Mouse (Mus musculus): ENCODE results near the gene Dtx3. TPM values are rescaled to one million over a fixed set of nuclear protein-coding genes. Genes with fewer than 3 reads are reported as not detected.
"Not testable (repeated sequence)": the region's sequence is repeated elsewhere in the genome, so short reads cannot be mapped to it uniquely, and the experiment has no call there.

The Dtx3 gene
- polyA plus RNA-seq, 1 experiment from 2014 or later = 130 TPM

DNA sequence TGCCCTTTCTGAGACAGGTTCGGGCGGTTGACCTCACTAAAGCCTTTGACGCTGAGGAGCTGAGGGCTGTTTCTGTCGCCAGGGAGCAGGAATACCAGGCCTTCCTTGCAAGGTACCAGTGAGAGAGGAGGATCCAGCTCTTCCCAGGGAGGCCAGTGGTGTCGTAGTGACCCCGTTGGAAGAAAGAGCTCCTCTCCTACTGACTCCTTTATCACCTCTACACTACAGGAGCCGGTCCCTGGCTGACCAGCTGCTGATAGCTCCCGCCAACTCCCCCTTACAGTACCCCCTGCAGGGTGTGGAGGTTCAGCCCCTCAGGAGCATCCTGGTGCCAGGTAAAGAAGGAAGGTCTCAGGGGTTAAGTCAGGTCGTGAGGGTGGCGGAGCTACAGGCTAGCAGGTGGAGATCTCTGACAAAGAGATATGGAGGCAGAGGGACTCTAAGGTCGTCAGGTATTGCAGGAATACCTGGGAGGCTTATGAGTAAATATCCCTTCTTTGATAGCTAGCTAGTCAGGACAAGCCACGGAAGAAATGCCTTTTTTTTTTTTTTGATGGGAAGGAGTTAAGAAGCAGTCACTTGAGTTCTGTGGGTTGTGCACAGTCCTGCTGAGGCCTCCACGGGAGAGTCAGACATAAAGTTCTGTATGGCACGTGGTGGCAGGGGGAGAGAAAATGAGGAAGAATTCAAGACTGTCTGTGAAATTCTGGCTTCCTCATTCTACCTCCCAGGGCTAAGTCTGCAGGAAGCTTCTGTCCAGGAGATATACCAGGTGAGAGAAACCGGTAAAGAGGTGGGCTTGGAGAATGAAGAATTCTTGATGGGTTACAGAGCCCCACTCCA, 28.5 kb downstream of the Dtx3 start:
- Histone ChIP-seq H3K36me3 (ENCODE audit: control insufficient read depth, insufficient read depth, low read length) (no peaks in the 10 kb centered on the region), H3K27ac (ENCODE audit: low read depth, low read length) (no peak overlapping the region), H3K4me2 (peak overlapping the region; percentile 95), H3K4me1 (ENCODE audit: control insufficient read depth, insufficient read depth, low read length) (peaks cover 9% of the 10 kb centered on the region), H3K27me3 (ENCODE audit: control insufficient read depth, insufficient read depth, low read length) (peaks cover 60% of the 10 kb centered on the region), H3K4me3 (ENCODE audit: low read depth, low read length) (no peak overlapping the region; the same call in 1 of the 2 replicates), H3K9me3 (ENCODE audit: control insufficient read depth, low read length) (no peaks in the 10 kb centered on the region), H3K9ac (ENCODE audit: low read length) (no peak overlapping the region)
- WGBS = 21% methylated on average over 15 of the region's 15 CpGs
- no peak for ATAC-seq (ENCODE audit: low FRiP score)
- DNase-seq (ENCODE audit: low spot score, missing footprints) = no peak

DNA sequence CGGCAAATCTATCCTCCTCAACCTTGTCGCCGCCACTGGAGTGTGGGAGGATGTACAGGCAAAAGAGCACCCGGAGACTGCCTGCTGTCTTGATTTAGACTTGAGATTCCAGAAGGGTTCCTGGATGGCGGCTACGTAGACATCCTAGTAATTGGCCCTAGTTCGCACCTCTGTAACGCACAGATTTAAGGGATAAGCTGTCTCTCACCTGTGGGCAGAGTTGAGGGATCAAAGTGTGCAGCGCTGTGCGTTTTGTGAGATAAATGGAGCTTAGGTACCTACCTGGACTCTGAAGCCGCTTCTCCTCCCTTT, 29.2 kb downstream of the Dtx3 start:
- Histone ChIP-seq H3K4me2 (peak overlapping the region; percentile 95), H3K4me1 (ENCODE audit: control insufficient read depth, insufficient read depth, low read length) (peaks cover 9% of the 10 kb centered on the region), H3K27me3 (ENCODE audit: control insufficient read depth, insufficient read depth, low read length) (peaks cover 55% of the 10 kb centered on the region), H3K9me3 (ENCODE audit: control insufficient read depth, low read length) (no peaks in the 10 kb centered on the region), H3K36me3 (ENCODE audit: control insufficient read depth, insufficient read depth, low read length) (no peaks in the 10 kb centered on the region), H3K9ac (ENCODE audit: low read length) (peak overlapping the region; percentile 79), H3K4me3 (ENCODE audit: low read depth, low read length) (peak overlapping the region; percentile 56), H3K27ac (ENCODE audit: low read depth, low read length) (no peak overlapping the region)
- WGBS = 3% methylated on average over 11 of the region's 11 CpGs
- ATAC-seq (ENCODE audit: low FRiP score) = no peak
- peak; percentile 94 for DNase-seq (ENCODE audit: low spot score, missing footprints)

GRCm38 (mm10) chr10:127165654-127166403, 29.7 kb downstream of the Dtx3 start:
- Histone ChIP-seq H3K9me3 (ENCODE audit: control insufficient read depth, low read length) (no peaks in the 10 kb centered on the region), H3K4me2 (peak overlapping the region; percentile 95), H3K4me3 (ENCODE audit: low read depth, low read length) (peak overlapping the region; percentile 56), H3K27me3 (ENCODE audit: control insufficient read depth, insufficient read depth, low read length) (peaks cover 50% of the 10 kb centered on the region), H3K36me3 (ENCODE audit: control insufficient read depth, insufficient read depth, low read length) (no peaks in the 10 kb centered on the region), H3K9ac (ENCODE audit: low read length) (peak overlapping the region; percentile 79), H3K4me1 (ENCODE audit: control insufficient read depth, insufficient read depth, low read length) (peaks cover 9% of the 10 kb centered on the region), H3K27ac (ENCODE audit: low read depth, low read length) (no peak overlapping the region)
- ATAC-seq (ENCODE audit: low FRiP score) (peak; percentile 29; the same call in 1 of the 2 replicates), DNase-seq (ENCODE audit: low spot score, missing footprints) (peak; percentile 97)
- WGBS = under 1% methylated on average over 56 of the region's 56 CpGs

- H3K27me3 ChIP-seq (ENCODE audit: control insufficient read depth, insufficient read depth, low read length) = peaks cover 45% of the 10 kb centered on the region
- peak overlapping the region; percentile 56 for H3K4me3 ChIP-seq (ENCODE audit: low read depth, low read length)
- peaks cover 6% of the 10 kb centered on the region; the same call in 1 of the 2 replicates for H3K4me1 ChIP-seq (ENCODE audit: control insufficient read depth, insufficient read depth, low read length)
Observed at GRCm38 (mm10) chr10:127165354-127165653, 30.2 kb downstream of the Dtx3 start.

GRCm38 (mm10) chr10:127164631-127165353, 30.7 kb downstream of the Dtx3 start, which contains the start of gene B4galnt1:
B4galnt1 (plus strand) TSS chr10:127165225.
- Histone ChIP-seq H3K4me3 (ENCODE audit: low read depth, low read length) (peak within 1 kb of the TSS; percentile 56), H3K9ac (ENCODE audit: low read length) (peak within 1 kb of the TSS; percentile 79), H3K36me3 (ENCODE audit: control insufficient read depth, insufficient read depth, low read length) (no peaks in the 10 kb centered on the region), H3K27ac (ENCODE audit: low read depth, low read length) (no peak within 1 kb of the TSS), H3K4me1 (ENCODE audit: control insufficient read depth, insufficient read depth, low read length) (peaks cover 6% of the 10 kb centered on the region; the same call in 1 of the 2 replicates), H3K27me3 (ENCODE audit: control insufficient read depth, insufficient read depth, low read length) (peaks cover 40% of the 10 kb centered on the region), H3K9me3 (ENCODE audit: control insufficient read depth, low read length) (no peaks in the 10 kb centered on the region), H3K4me2 (peak within 1 kb of the TSS; percentile 95)
- ATAC-seq (ENCODE audit: low FRiP score) = peak; percentile 88
- WGBS = 2% methylated on average over 52 of the region's 52 CpGs
- peak; percentile 99 for DNase-seq (ENCODE audit: low spot score, missing footprints)

More at GRCm38 (mm10) chr10:127165354-127165653, 30.2 kb downstream of the Dtx3 start:
- Histone ChIP-seq H3K36me3 (ENCODE audit: control insufficient read depth, insufficient read depth, low read length) (no peaks in the 10 kb centered on the region), H3K27ac (ENCODE audit: low read depth, low read length) (no peak overlapping the region), H3K4me2 (peak overlapping the region; percentile 95), H3K9ac (ENCODE audit: low read length) (peak overlapping the region; percentile 79), H3K9me3 (ENCODE audit: control insufficient read depth, low read length) (no peaks in the 10 kb centered on the region)
- under 1% methylated on average over 35 of the region's 42 CpGs for WGBS
- ATAC-seq (ENCODE audit: low FRiP score) (peak; percentile 64), DNase-seq (ENCODE audit: low spot score, missing footprints) (no peak)

- 94% methylated on average over 4 of the region's 4 CpGs for WGBS
- Histone ChIP-seq H3K4me1 (ENCODE audit: control insufficient read depth, insufficient read depth, low read length) (peaks cover 6% of the 10 kb centered on the region; the same call in 1 of the 2 replicates), H3K9me3 (ENCODE audit: control insufficient read depth, low read length) (no peaks in the 10 kb centered on the region), H3K9ac (ENCODE audit: low read length) (no peak overlapping the region), H3K4me2 (no peak overlapping the region; the same call in 1 of the 2 replicates), H3K36me3 (ENCODE audit: control insufficient read depth, insufficient read depth, low read length) (no peaks in the 10 kb centered on the region), H3K27ac (ENCODE audit: low read depth, low read length) (no peak overlapping the region), H3K4me3 (ENCODE audit: low read depth, low read length) (no peak overlapping the region), H3K27me3 (ENCODE audit: control insufficient read depth, insufficient read depth, low read length) (peaks cover 33% of the 10 kb centered on the region)
- peak; percentile 80 for DNase-seq (ENCODE audit: low spot score, missing footprints)
- no peak for ATAC-seq (ENCODE audit: low FRiP score)
Observed at GRCm38 (mm10) chr10:127164190-127164589, 31.3 kb downstream of the Dtx3 start.

DNA sequence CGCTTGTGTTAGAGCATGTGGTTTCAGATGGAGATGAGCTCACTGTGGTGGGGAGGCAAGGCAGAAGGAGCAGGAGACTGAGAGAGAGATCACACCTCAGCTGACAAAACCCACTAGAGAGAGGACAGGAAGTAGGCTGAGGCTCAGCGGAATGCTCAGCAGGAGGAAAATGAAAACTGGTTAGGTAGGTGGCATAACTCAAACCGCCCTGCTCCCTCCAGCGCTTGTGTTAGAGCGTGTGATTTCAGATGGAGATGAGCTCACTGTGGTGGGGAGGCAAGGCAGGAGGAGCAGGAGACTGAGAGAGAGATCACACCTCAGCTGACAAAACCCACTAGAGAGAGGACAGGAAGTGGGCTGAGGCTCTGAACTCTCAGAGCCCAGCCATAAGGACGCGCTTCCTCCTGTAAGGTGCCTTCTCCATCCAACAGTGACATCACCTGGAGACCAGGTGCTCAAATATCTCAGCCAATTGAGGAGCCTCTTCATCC, 32.7 kb downstream of the Dtx3 start:
- WGBS = 69% methylated on average over 7 of the region's 7 CpGs
- not testable (repeated sequence) for H3K4me2 ChIP-seq; H3K9ac ChIP-seq (ENCODE audit: low read length); H3K4me3 ChIP-seq (ENCODE audit: low read depth, low read length); H3K36me3 ChIP-seq (ENCODE audit: control insufficient read depth, insufficient read depth, low read length); H3K9me3 ChIP-seq (ENCODE audit: control insufficient read depth, low read length); DNase-seq (ENCODE audit: low spot score, missing footprints); H3K4me1 ChIP-seq (ENCODE audit: control insufficient read depth, insufficient read depth, low read length); ATAC-seq (ENCODE audit: low FRiP score); H3K27ac ChIP-seq (ENCODE audit: low read depth, low read length)
- peaks cover 26% of the 10 kb centered on the region for H3K27me3 ChIP-seq (ENCODE audit: control insufficient read depth, insufficient read depth, low read length)

DNA sequence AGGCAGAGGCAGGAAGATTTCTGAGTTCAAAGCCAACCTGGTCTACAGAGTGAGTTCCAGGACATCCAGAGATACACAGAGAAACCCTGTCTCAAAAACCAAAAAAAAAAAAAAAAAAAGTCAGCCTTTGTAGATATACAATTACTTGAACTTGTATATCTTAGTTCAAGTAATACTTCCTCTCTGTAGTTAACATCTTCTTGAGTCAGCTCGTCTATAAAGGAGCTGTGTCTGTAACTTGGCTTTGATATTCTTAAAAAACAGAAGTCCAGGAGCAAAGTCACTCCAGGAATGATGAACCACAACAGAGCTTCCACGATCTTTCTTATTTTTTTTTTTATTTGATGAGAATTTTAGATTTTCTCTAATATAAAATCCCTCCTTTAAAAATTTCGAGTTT, 34.8 kb downstream of the Dtx3 start:
- Histone ChIP-seq H3K27ac (ENCODE audit: low read depth, low read length) (no peak overlapping the region), H3K4me2 (no peak overlapping the region), H3K4me3 (ENCODE audit: low read depth, low read length) (no peak overlapping the region), H3K36me3 (ENCODE audit: control insufficient read depth, insufficient read depth, low read length) (no peaks in the 10 kb centered on the region), H3K9me3 (ENCODE audit: control insufficient read depth, low read length) (no peaks in the 10 kb centered on the region), H3K27me3 (ENCODE audit: control insufficient read depth, insufficient read depth, low read length) (peaks cover 5% of the 10 kb centered on the region), H3K4me1 (ENCODE audit: control insufficient read depth, insufficient read depth, low read length) (peaks cover 5% of the 10 kb centered on the region; the same call in 1 of the 2 replicates), H3K9ac (ENCODE audit: low read length) (no peak overlapping the region)
- DNase-seq (ENCODE audit: low spot score, missing footprints) = no peak
- WGBS = 74% methylated on average over 3 of the region's 3 CpGs
- ATAC-seq (ENCODE audit: low FRiP score) = no peak
